Mouse (Mus musculus): Measurements from ENCODE around the gene Pakap. TPM values are rescaled to one million over a fixed set of nuclear protein-coding genes. Genes with fewer than 3 reads are reported as not detected.

The Pakap gene
- polyA plus RNA-seq, 1 experiment from 2014 or later: 25.4 TPM

GRCm38 (mm10) chr4:57860204-57860611 lies 292.2 kb downstream of the Pakap start:
- peak; percentile 20 for DNase-seq (ENCODE audit: low spot score)
- H3K9me3 ChIP-seq (ENCODE audit: control insufficient read depth, low read length): no peaks in the 10 kb centered on the region

GRCm38 (mm10) chr4:57861166-57861565 lies 293.2 kb downstream of the Pakap start:
- ATAC-seq (ENCODE audit: low read depth) (no peak), DNase-seq (ENCODE audit: low spot score) (no peak)
- Histone ChIP-seq H3K9ac (ENCODE audit: low read depth, low read length) (no peak overlapping the region), H3K27ac (replicated peaks; ENCODE audit: low read depth, low read length) (no peak overlapping the region), H3K4me3 (ENCODE audit: low read depth, low read length) (no peak overlapping the region), H3K4me1 (ENCODE audit: control insufficient read depth, insufficient read depth, low read length) (peaks cover 14% of the 10 kb centered on the region), H3K4me2 (ENCODE audit: low read depth, low read length) (no peak overlapping the region), H3K36me3 (ENCODE audit: control insufficient read depth, insufficient read depth, low read length) (peaks cover 22% of the 10 kb centered on the region), H3K27me3 (replicated peaks; ENCODE audit: control insufficient read depth, insufficient read depth, low read length) (no peaks in the 10 kb centered on the region), H3K9me3 (ENCODE audit: control insufficient read depth, low read length) (no peaks in the 10 kb centered on the region)
- WGBS: 65% methylated on average over 6 of the region's 6 CpGs

More at GRCm38 (mm10) chr4:57860204-57860611, 292.2 kb downstream of the Pakap start:
- Histone ChIP-seq H3K4me3 (ENCODE audit: low read depth, low read length) (no peak overlapping the region), H3K36me3 (ENCODE audit: control insufficient read depth, insufficient read depth, low read length) (peaks cover 32% of the 10 kb centered on the region), H3K4me1 (ENCODE audit: control insufficient read depth, insufficient read depth, low read length) (peaks cover 8% of the 10 kb centered on the region; the same call in 1 of the 2 replicates), H3K4me2 (ENCODE audit: low read depth, low read length) (no peak overlapping the region), H3K27ac (replicated peaks; ENCODE audit: low read depth, low read length) (no peak overlapping the region), H3K9ac (ENCODE audit: low read depth, low read length) (no peak overlapping the region), H3K27me3 (replicated peaks; ENCODE audit: control insufficient read depth, insufficient read depth, low read length) (no peaks in the 10 kb centered on the region)
- ATAC-seq (ENCODE audit: low read depth): no peak
- 76% methylated on average over 6 of the region's 6 CpGs for WGBS

DNA sequence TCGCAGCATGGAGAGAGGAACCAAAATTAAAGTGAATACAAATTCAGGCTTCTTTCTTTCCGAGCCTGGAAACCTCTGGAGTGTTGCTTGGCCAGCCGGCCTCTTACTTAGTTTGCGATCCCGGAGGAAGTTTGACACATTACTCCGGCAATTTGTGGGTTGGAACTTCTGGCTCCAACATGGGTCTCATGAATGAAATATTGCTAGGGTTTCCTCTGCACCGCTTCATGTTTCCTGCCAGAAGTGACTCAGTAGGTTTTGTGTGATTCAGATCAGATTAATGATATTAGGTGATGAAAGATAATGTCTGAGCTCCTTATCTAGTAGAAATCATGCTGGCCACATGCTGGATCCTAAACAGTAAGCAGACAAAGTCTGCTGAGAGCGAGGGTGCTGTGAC lies 293.9 kb downstream of the Pakap start:
- Histone ChIP-seq H3K9ac (ENCODE audit: low read depth, low read length) (no peak overlapping the region), H3K9me3 (ENCODE audit: control insufficient read depth, low read length) (no peaks in the 10 kb centered on the region), H3K4me2 (ENCODE audit: low read depth, low read length) (no peak overlapping the region), H3K27ac (replicated peaks; ENCODE audit: low read depth, low read length) (no peak overlapping the region; the same call in 1 of the 2 replicates), H3K36me3 (ENCODE audit: control insufficient read depth, insufficient read depth, low read length) (peaks cover 15% of the 10 kb centered on the region), H3K4me1 (ENCODE audit: control insufficient read depth, insufficient read depth, low read length) (peaks cover 20% of the 10 kb centered on the region), H3K4me3 (ENCODE audit: low read depth, low read length) (no peak overlapping the region), H3K27me3 (replicated peaks; ENCODE audit: control insufficient read depth, insufficient read depth, low read length) (no peaks in the 10 kb centered on the region)
- ATAC-seq (ENCODE audit: low read depth) (peak; percentile 12; the same call in 1 of the 2 replicates), DNase-seq (ENCODE audit: low spot score) (peak; percentile 73)
- WGBS: 44% methylated on average over 8 of the region's 8 CpGs

GRCm38 (mm10) chr4:57862269-57862986 lies 294.4 kb downstream of the Pakap start:
- DNase-seq (ENCODE audit: low spot score) (peak; percentile 27), ATAC-seq (ENCODE audit: low read depth) (no peak)
- Histone ChIP-seq H3K27ac (replicated peaks; ENCODE audit: low read depth, low read length) (no peak overlapping the region), H3K9me3 (ENCODE audit: control insufficient read depth, low read length) (no peaks in the 10 kb centered on the region), H3K4me2 (ENCODE audit: low read depth, low read length) (no peak overlapping the region), H3K9ac (ENCODE audit: low read depth, low read length) (no peak overlapping the region), H3K4me1 (ENCODE audit: control insufficient read depth, insufficient read depth, low read length) (peaks cover 24% of the 10 kb centered on the region), H3K36me3 (ENCODE audit: control insufficient read depth, insufficient read depth, low read length) (peaks cover 10% of the 10 kb centered on the region), H3K4me3 (ENCODE audit: low read depth, low read length) (no peak overlapping the region), H3K27me3 (replicated peaks; ENCODE audit: control insufficient read depth, insufficient read depth, low read length) (no peaks in the 10 kb centered on the region)
- WGBS: 70% methylated on average over 9 of the region's 9 CpGs

DNA sequence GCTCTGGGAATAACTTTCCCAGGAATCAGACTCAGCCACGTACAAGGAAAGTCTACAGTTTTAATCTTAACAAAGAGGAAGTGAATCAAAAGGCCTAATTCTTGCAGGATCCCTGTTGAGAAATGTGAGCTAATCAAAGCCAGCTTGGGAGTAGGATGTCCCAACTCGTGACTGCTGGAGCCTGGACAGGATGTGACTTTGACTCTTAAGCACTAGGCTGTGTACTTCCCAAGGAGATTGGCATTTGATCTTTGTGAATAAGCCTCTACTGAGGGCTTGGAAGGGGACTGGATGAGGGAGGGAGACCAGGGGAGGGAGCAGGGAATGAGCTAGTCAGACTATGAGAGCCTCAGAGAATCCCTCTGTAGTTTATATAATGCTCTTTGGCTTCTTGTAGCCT lies 298.1 kb downstream of the Pakap start:
- Histone ChIP-seq H3K4me2 (ENCODE audit: low read depth, low read length) (no peak overlapping the region), H3K9ac (ENCODE audit: low read depth, low read length) (no peak overlapping the region), H3K27me3 (replicated peaks; ENCODE audit: control insufficient read depth, insufficient read depth, low read length) (no peaks in the 10 kb centered on the region), H3K36me3 (ENCODE audit: control insufficient read depth, insufficient read depth, low read length) (no peaks in the 10 kb centered on the region), H3K4me1 (ENCODE audit: control insufficient read depth, insufficient read depth, low read length) (peaks cover 21% of the 10 kb centered on the region), H3K9me3 (ENCODE audit: control insufficient read depth, low read length) (no peaks in the 10 kb centered on the region), H3K4me3 (ENCODE audit: low read depth, low read length) (no peak overlapping the region), H3K27ac (replicated peaks; ENCODE audit: low read depth, low read length) (peak overlapping the region; percentile 10; the same call in 1 of the 2 replicates)
- DNase-seq (ENCODE audit: low spot score) (peak; percentile 44), ATAC-seq (ENCODE audit: low read depth) (peak; percentile 37; the same call in 1 of the 2 replicates)
- 8% methylated on average over 2 of the region's 2 CpGs for WGBS

GRCm38 (mm10) chr4:57866990-57867389 lies 299.0 kb downstream of the Pakap start:
- 41% methylated on average over 9 of the region's 9 CpGs for WGBS
- Histone ChIP-seq H3K27ac (replicated peaks; ENCODE audit: low read depth, low read length) (peak overlapping the region; percentile 11; the same call in 1 of the 2 replicates), H3K9me3 (ENCODE audit: control insufficient read depth, low read length) (no peaks in the 10 kb centered on the region), H3K4me1 (ENCODE audit: control insufficient read depth, insufficient read depth, low read length) (peaks cover 18% of the 10 kb centered on the region), H3K27me3 (replicated peaks; ENCODE audit: control insufficient read depth, insufficient read depth, low read length) (no peaks in the 10 kb centered on the region), H3K36me3 (ENCODE audit: control insufficient read depth, insufficient read depth, low read length) (no peaks in the 10 kb centered on the region), H3K9ac (ENCODE audit: low read depth, low read length) (no peak overlapping the region), H3K4me2 (ENCODE audit: low read depth, low read length) (peak overlapping the region; percentile 15; the same call in 1 of the 2 replicates), H3K4me3 (ENCODE audit: low read depth, low read length) (no peak overlapping the region)
- DNase-seq (ENCODE audit: low spot score) (peak; percentile 45), ATAC-seq (ENCODE audit: low read depth) (0 out of 2 replicates have a peak, but pooled peaks have one; percentile 26)

- H3K4me3 ChIP-seq (ENCODE audit: low read depth, low read length): no peak overlapping the region
- H3K36me3 ChIP-seq (ENCODE audit: control insufficient read depth, insufficient read depth, low read length): no peaks in the 10 kb centered on the region
- no peaks in the 10 kb centered on the region for H3K9me3 ChIP-seq (ENCODE audit: control insufficient read depth, low read length)
- no peak overlapping the region for H3K9ac ChIP-seq (ENCODE audit: low read depth, low read length)
- WGBS: 41% methylated on average over 9 of the region's 10 CpGs
- H3K27ac ChIP-seq (replicated peaks; ENCODE audit: low read depth, low read length): peak overlapping the region; percentile 11; the same call in 1 of the 2 replicates
- H3K27me3 ChIP-seq (replicated peaks; ENCODE audit: control insufficient read depth, insufficient read depth, low read length): no peaks in the 10 kb centered on the region
- DNase-seq (ENCODE audit: low spot score) (peak; percentile 44), ATAC-seq (ENCODE audit: low read depth) (no peak)
- peaks cover 16% of the 10 kb centered on the region for H3K4me1 ChIP-seq (ENCODE audit: control insufficient read depth, insufficient read depth, low read length)
- peak overlapping the region; percentile 15 for H3K4me2 ChIP-seq (ENCODE audit: low read depth, low read length)
Measured at GRCm38 (mm10) chr4:57867454-57867853, 299.5 kb downstream of the Pakap start.

DNA sequence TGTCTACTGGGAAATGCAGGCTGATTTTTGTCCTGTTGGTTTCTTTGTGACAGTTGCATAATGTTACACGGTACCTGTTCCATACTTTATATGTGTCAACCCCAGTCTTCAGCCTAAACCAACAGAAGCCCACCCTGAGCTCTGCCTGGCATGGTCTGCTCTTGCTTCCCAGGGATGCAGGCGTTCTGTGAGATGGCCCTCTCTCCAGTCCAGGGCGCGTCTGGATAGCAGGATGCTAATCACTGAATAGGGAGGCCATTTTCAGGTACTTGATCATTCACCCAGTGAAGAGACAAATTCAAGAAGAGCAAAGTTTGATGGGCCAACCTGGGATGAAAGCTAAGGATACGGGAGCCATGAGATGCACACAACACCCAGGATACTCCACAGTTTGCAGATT lies 311.2 kb downstream of the Pakap start:
- H3K9ac ChIP-seq (ENCODE audit: low read depth, low read length): no peak overlapping the region
- 89% methylated on average over 5 of the region's 5 CpGs for WGBS
- H3K4me1 ChIP-seq (ENCODE audit: control insufficient read depth, insufficient read depth, low read length): 0 out of 2 replicates have a peak, but pooled peaks cover 4% of the 10 kb centered on the region
- no peak overlapping the region for H3K4me2 ChIP-seq (ENCODE audit: low read depth, low read length)
- no peaks in the 10 kb centered on the region for H3K9me3 ChIP-seq (ENCODE audit: control insufficient read depth, low read length)
- ATAC-seq (ENCODE audit: low read depth) (no peak), DNase-seq (ENCODE audit: low spot score) (no peak)
- no peaks in the 10 kb centered on the region for H3K27me3 ChIP-seq (replicated peaks; ENCODE audit: control insufficient read depth, insufficient read depth, low read length)
- no peaks in the 10 kb centered on the region for H3K36me3 ChIP-seq (ENCODE audit: control insufficient read depth, insufficient read depth, low read length)
- no peak overlapping the region for H3K4me3 ChIP-seq (ENCODE audit: low read depth, low read length)
- no peak overlapping the region for H3K27ac ChIP-seq (replicated peaks; ENCODE audit: low read depth, low read length)
